Mouse (Mus musculus): ENCODE measurements around the gene Grwd1.

- TF ChIP-seq POLR2A (IDR thresholded peaks at IDR 0.05; ENCODE audit: insufficient read depth, low read depth, low read length): no peak
- TF ChIP-seq CTCF (IDR thresholded peaks at IDR 0.05; ENCODE audit: insufficient read depth, low read depth, low read length): no peak
These were observed 35.8 kb downstream of the Grwd1 start for GRCm38 (mm10) chr7:45794971-45795370.
